Mouse (Mus musculus) layer of hippocampus, postnatal 36 days (tissue): Measurements from ENCODE around the gene Arhgef3. TPM values are rescaled to one million over a fixed set of nuclear protein-coding genes. Genes with fewer than 3 reads are reported as not detected.

Experiments
- DNase-seq, 2 experiments: peaks; one replicate each; pipeline ENCODE4 v3.0.0; 2022
- total RNA-seq, 2 experiments: library from RNA; stranded (reverse); gene quantifications; 2 replicates each; pipeline ENCODE4 v1.2.3; 2021

Arhgef3 gene
- total RNA-seq, 2 experiments from 2014 or later: 76.8 to 85.8 TPM

DNA sequence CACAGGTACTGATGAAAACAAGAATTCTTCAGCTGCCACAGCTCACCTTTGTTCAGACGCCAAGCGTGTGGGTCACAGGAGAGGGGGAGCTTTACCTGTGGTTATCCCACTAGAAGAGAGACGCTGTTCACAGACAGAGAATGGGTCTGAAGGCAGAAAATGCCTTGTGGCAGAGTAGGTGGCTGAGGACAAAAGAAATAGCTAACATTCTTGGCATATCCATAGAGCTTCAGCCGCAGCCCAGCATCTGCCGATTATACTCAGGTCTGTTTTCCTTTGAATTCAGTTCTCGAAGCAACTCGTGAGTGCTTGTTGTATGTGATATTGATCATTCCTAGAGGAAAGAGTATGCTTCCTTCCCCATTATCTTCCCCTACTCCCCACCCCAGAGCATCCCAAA is 204.7 kb downstream of the Arhgef3 start:
- DNase-seq: no peak

GRCm38 (mm10) chr14:27322041-27322440 is 207.3 kb downstream of the Arhgef3 start:
- no peak for DNase-seq

GRCm38 (mm10) chr14:27324689-27325088 is 210.0 kb downstream of the Arhgef3 start:
- no peak for DNase-seq

DNA sequence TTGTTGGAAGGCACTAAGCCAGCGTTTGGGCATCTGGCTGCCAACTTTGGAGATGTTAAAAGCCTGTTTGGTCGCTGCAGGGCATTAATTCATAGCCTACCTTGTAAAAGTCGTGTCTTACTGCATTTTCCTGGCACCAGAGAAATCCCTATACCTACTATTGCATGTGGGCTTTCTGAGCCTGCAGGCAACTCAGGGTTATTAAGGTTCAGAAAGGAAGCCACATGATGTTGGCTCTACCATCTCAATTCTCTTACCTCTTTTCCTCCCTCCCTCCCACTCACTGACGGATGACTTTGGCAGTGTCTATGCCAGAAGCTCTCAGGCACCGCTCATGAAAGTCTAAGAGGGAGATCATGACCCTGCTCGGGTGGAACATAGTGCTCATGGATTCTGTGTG is 210.8 kb downstream of the Arhgef3 start:
- no peak for DNase-seq

DNA sequence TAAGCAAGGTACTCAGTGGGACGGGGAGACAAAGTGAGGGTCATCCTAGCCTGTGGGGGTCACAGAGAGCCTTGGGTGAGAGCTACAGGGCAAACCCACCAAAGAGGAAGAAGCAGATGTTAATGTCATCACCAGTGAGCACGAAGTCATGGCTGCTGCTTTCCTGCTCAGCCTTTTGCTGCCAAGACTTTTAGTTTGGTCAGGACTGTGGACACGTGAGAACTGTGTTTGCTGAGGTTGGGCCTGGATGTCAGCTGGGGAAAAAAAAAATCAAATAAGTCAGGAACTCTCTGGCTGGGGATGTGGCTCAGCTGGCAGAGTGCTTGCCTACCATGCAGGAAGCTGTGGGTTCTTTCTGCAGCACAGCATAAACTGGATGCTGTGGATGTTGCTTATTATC is 213.2 kb downstream of the Arhgef3 start:
- DNase-seq: no peak

- no peak for DNase-seq
Observed at GRCm38 (mm10) chr14:27328952-27329351, 214.3 kb downstream of the Arhgef3 start.

DNA sequence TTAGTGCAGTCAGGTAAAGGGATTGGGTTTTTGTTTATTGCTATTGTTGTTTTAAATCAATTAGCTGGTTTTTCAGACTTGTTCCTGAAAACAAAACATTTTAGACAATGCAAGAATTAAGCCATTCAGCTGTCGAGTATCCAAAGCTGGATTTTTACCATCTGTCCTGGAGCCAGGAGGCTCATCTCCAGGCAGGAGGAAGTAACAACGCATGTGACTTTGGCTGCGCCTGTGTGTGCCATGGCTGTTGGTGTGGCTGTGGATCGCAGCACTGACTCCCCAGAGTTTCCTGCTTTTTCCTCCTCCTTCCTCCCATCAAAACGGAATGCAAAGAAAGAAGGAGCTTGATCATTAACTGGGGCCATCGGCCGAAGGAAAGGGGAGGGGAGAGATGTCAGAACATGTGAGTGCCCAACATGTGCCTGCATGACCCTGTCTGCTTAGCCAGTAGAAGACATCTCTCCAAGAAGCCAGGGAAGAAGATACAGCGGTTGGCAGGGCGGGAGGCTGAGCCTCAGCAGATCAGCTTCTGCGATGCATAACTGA is 216.9 kb downstream of the Arhgef3 start:
- DNase-seq: no peak

GRCm38 (mm10) chr14:27332359-27332987 is 217.8 kb downstream of the Arhgef3 start:
- no peak for DNase-seq

GRCm38 (mm10) chr14:27335331-27336207 is 220.9 kb downstream of the Arhgef3 start:
- DNase-seq: peak; percentile 82 to 83

DNA sequence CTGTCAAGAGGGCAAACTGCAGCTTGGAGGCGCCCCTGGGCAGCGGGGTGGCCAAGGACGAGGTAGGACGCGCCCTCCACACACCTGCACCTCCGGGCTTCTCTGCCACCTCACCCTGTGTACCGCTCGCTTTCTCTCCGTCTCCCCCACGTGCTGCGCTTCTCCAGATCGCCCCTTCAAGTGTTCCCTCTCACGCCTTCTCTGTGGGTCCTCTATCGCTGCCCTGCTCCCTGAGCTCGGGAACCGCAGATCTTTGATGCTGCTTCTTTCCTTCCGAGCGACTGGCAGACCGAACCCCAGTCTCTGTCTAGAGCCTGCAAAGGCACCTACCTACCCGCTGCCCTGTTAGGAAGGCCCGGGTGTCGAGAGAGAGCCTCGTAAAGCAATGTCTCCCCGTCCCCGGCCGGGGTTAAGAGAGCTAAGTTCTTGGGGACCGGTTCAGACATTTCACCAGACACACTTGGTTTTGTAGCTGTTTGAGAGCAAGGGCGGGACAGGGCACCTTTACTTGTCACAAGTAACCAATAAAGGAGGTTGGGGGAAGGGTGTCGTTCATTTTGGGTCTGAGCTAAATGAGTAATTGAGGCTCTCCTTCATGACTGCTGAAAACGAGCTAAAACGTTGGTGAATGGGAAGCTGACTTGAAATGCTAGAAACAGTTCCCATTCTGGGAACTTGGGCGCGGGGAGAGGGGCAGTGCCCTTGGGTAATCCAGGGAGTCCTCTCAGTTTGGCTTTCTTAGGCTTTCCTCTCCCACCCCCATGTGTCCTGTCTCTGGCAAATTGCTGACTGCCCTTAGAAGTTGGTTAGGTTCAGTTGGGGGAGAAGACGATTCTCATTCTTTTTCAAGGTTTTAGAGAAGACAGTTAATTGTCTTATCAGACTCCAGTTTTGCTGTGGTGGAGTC is 221.8 kb downstream of the Arhgef3 start:
- DNase-seq: peak in 1 of 2 experiments; percentile 39

- no peak for DNase-seq
Observed at GRCm38 (mm10) chr14:27337156-27337555, 222.5 kb downstream of the Arhgef3 start.

GRCm38 (mm10) chr14:27338034-27338708 is 223.5 kb downstream of the Arhgef3 start:
- DNase-seq: no peak

- no peak for DNase-seq
Observed at GRCm38 (mm10) chr14:27340682-27341415, 226.2 kb downstream of the Arhgef3 start.

DNA sequence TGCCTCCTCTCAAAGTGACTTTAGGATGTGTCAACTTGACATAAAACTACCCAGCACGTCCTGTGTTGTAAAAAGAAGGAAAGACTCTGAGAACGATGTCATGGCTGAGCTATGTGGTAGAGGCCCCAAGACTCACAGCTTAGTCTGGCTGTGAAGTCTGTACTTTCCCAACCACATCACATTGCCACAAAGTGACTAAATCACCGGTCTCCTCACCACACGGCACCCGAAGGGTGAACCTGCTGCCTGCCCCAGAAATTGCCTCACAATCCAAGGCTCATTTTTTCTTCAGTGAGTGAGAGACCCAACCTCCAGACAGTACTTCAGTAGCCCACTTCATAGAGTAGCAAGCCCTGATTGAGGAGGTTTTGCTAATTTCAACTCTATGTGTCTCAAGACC is 226.8 kb downstream of the Arhgef3 start:
- no peak for DNase-seq

- no peak for DNase-seq
Observed at GRCm38 (mm10) chr14:27342451-27342850, 227.8 kb downstream of the Arhgef3 start.

GRCm38 (mm10) chr14:27344250-27344990 is 229.7 kb downstream of the Arhgef3 start:
- no peak for DNase-seq

DNA sequence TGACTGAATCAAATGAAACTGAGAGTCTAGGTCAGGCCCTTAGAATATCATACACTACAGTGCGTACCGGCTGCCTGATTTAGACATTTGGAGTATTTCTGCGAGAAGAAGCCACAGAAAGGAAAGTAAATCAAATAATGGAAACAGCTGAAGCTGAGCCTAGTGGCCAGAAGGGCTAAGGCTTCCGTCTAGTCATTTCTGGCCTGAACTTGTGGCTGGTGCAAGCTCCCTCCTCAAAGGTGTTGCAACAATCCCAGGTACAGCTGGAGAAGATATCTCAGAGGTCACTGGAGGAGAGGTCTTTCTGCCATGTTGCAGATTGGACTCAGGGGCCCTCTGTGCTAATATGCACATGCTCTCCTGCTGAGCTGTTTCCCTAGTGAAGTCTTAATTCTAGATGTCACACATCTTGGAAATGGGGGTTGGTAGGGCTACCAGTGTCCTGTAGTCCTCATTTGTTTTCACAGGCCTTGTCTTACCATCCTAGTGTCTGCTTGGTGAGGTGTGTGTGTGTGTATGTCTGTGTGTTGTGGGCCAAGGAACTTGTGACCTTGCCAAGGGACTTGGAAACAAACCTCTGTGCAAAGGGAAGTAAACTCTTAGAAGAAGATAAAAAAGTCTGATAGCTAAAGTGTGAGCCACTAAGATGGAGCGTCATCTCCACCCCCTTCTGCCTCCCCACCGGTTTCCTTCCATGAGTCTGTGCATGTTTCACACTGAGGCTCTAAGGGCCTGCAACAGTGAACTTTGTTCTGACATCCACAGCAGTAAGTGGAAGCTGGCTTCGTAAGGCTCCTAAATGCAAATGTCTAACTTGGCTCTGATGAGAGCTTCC is 230.6 kb downstream of the Arhgef3 start:
- no peak for DNase-seq

DNA sequence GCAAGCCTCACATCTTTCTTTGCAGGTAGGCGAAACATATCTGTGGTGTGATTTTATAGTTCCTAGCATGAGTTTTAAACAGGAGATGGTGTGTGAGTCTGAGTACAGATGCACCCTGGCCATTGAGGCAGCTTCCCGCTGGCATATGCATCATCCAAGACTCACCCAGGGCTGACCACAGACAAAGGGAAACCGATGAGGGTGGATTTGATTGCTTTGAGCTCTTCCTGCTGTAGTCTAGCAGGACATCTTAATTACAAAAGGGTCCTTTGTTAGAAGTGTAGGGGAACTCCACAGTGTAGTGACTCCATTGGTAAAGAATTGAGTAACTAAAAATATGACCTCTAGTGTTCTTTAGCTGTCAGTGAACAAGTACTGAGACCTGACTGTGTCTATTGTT is 232.5 kb downstream of the Arhgef3 start:
- DNase-seq: no peak

DNA sequence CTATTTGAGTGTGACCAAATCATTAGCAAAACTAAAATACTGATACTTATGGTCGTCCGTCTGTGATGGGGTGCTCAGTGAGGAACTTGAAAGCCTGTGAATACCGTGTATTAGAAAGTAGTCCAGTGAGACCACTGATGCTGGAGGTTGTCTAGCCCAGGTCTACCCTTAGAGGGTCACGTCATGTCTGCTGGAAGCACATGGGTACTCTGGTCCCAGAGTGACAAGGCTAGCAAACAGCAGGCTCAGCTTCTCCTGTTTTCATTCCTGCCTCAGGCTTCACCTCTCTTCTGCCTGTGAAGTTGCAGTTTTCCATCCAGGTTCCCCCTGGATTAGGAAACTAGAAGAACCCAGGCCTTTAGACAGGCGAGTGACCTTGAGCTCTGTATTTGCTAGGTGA is 233.0 kb downstream of the Arhgef3 start:
- DNase-seq: no peak

- DNase-seq: no peak
Observed at GRCm38 (mm10) chr14:27348088-27348487, 233.4 kb downstream of the Arhgef3 start.
